ENCODE assay signal across 19 mouse cellular contexts in genomic region chr2:167840344-167840743, GRCm38 (mm10).
A peak's percentile ranks its signal among the peaks of the same experiment; 100 is the strongest.
DNase-seq lines count a peak whose midpoint lies in the region; ATAC-seq and TF ChIP-seq lines count a peak whose summit lies in the region.
"Had no signal": no experiment of that assay in that cellular context is flagged by ENCODE, and none has a peak within 500 bp of the region (broad histone marks: within the 10 kb centered on the region; RNA-seq: fewer than 3 reads in every experiment).

No protein-coding gene starts in this region.

- peak; percentile 68 for ATAC-seq in granulocyte monocyte progenitor cell, adult 5-6 weeks (replicated peaks; ENCODE audit: poor library complexity, severe bottlenecking)
- ATAC-seq in megakaryocyte progenitor cell, adult 5-6 weeks (replicated peaks; ENCODE audit: poor library complexity): peak; percentile 64
- ATAC-seq in intestine, embryonic 16.5 days: no peak
- no peak for ATAC-seq in midbrain, embryonic 15.5 days (replicated peaks)
- ATAC-seq: forebrain, embryonic 13.5 days had no signal

- peak; percentile 39 for DNase-seq in thymus, adult 2 months
- no peak for DNase-seq in thymus, adult 18-20 months
- DNase-seq in layer of hippocampus, postnatal 10 days (ENCODE audit: low spot score in 2 of 2): no peak
- DNase-seq in urinary bladder, postnatal 36 days (ENCODE audit: low spot score in 2 of 2): no peak
- DNase-seq: adrenal gland, adult 8-10 months; cerebellum, postnatal 36 days; gastrocnemius, adult 2 months; kidney, adult 18-20 months; kidney, postnatal 4 days had no signal

- no peak overlapping the region for H3K27ac ChIP-seq in thymus, adult 2 months (ENCODE audit: control insufficient read depth, insufficient read depth, low read length)
- no peak overlapping the region for H3K27ac ChIP-seq in intestine, embryonic 16.5 days (ENCODE audit: low read length)
- H3K27ac ChIP-seq in midbrain, embryonic 15.5 days: no peak overlapping the region
- H3K27ac ChIP-seq: forebrain, embryonic 13.5 days; gastrocnemius, adult 2 months; limb, embryonic 12.5 days; midbrain, embryonic 12.5 days; neural tube, embryonic 12.5 days had no signal

- no peak overlapping the region for H3K4me3 ChIP-seq in thymus, adult 2 months (ENCODE audit: control insufficient read depth, insufficient read depth, low read length)
- no peak overlapping the region for H3K4me3 ChIP-seq in intestine, embryonic 16.5 days (ENCODE audit: low read length)
- no peak overlapping the region for H3K4me3 ChIP-seq in midbrain, embryonic 15.5 days
- H3K4me3 ChIP-seq: forebrain, embryonic 13.5 days; gastrocnemius, adult 2 months; limb, embryonic 12.5 days; lung, embryonic 15.5 days; midbrain, embryonic 12.5 days; neural tube, embryonic 12.5 days had no signal

- no peak overlapping the region for H3K4me2 ChIP-seq in intestine, embryonic 16.5 days (ENCODE audit: low read depth, low read length)
- H3K4me2 ChIP-seq in midbrain, embryonic 15.5 days: no peak overlapping the region
- H3K4me2 ChIP-seq: forebrain, embryonic 13.5 days; heart, embryonic 11.5 days; limb, embryonic 12.5 days; lung, embryonic 15.5 days; midbrain, embryonic 12.5 days; neural tube, embryonic 12.5 days had no signal

- H3K9ac ChIP-seq in intestine, embryonic 16.5 days (ENCODE audit: low read depth, low read length): no peak overlapping the region
- no peak overlapping the region for H3K9ac ChIP-seq in midbrain, embryonic 15.5 days
- H3K9ac ChIP-seq: forebrain, embryonic 13.5 days; limb, embryonic 12.5 days; lung, embryonic 15.5 days; midbrain, embryonic 12.5 days; neural tube, embryonic 12.5 days had no signal

- WGBS in thymus, adult 2 months: 6% methylated on average over 9 of the region's 9 CpGs
- WGBS in intestine, embryonic 16.5 days: 82% methylated on average over 9 of the region's 9 CpGs
- 84% methylated on average over 9 of the region's 9 CpGs for WGBS in midbrain, embryonic 15.5 days

- TF ChIP-seq POLR2A in thymus, adult 2 months (IDR thresholded peaks at IDR 0.05; ENCODE audit: control insufficient read depth, extremely low read depth, insufficient read depth, low read length, poor library complexity): no peak

- no peaks in the 10 kb centered on the region for H3K36me3 ChIP-seq in thymus, adult 2 months (ENCODE audit: control insufficient read depth, insufficient read depth, low read length)
- no peaks in the 10 kb centered on the region for H3K36me3 ChIP-seq in intestine, embryonic 16.5 days (ENCODE audit: control insufficient read depth, insufficient read depth, low read length)
- no peaks in the 10 kb centered on the region for H3K36me3 ChIP-seq in midbrain, embryonic 15.5 days (replicated peaks)
- H3K36me3 ChIP-seq: limb, embryonic 12.5 days; lung, embryonic 15.5 days; midbrain, embryonic 12.5 days; neural tube, embryonic 12.5 days had no signal

- H3K4me1 ChIP-seq in thymus, adult 2 months (replicated peaks; ENCODE audit: control insufficient read depth, insufficient read depth, low read length): peaks cover 13% of the 10 kb centered on the region
- peaks cover 16% of the 10 kb centered on the region for H3K4me1 ChIP-seq in intestine, embryonic 16.5 days (ENCODE audit: control insufficient read depth, insufficient read depth, low read length)
- H3K4me1 ChIP-seq in midbrain, embryonic 15.5 days: no peaks in the 10 kb centered on the region

- H3K27me3 ChIP-seq in thymus, adult 2 months (ENCODE audit: control insufficient read depth, insufficient read depth, low read length): no peaks in the 10 kb centered on the region
- H3K27me3 ChIP-seq in intestine, embryonic 16.5 days (replicated peaks; ENCODE audit: control insufficient read depth, insufficient read depth, low read length): no peaks in the 10 kb centered on the region
- no peaks in the 10 kb centered on the region; the same call in 1 of the 2 replicates for H3K27me3 ChIP-seq in midbrain, embryonic 15.5 days (replicated peaks)
- H3K27me3 ChIP-seq: forebrain, embryonic 13.5 days; limb, embryonic 12.5 days; lung, embryonic 15.5 days; neural tube, embryonic 12.5 days had no signal

- TF ChIP-seq CTCF in thymus, adult 2 months (IDR thresholded peaks at IDR 0.05; ENCODE audit: borderline replicate concordance, control insufficient read depth, extremely low read depth, insufficient read depth, low read length, poor library complexity): no peak

- H3K9me3 ChIP-seq in intestine, embryonic 16.5 days (ENCODE audit: control insufficient read depth, low read length): no peaks in the 10 kb centered on the region
- H3K9me3 ChIP-seq in midbrain, embryonic 15.5 days: no peaks in the 10 kb centered on the region
- H3K9me3 ChIP-seq: forebrain, embryonic 13.5 days; limb, embryonic 12.5 days; lung, embryonic 15.5 days; midbrain, embryonic 12.5 days; neural tube, embryonic 12.5 days had no signal

Comparison
In these comparisons a context has a peak if more than half of its experiments do, and no peak if none do; other contexts are left out.
1. ATAC-seq: peak in granulocyte monocyte progenitor cell, adult 5-6 weeks (single experiment) and megakaryocyte progenitor cell, adult 5-6 weeks (single experiment); none in intestine, embryonic 16.5 days (single experiment) and midbrain, embryonic 15.5 days (single experiment).